Mouse (Mus musculus): ENCODE results near the gene Ppp1r16b. TPM values are rescaled to one million over a fixed set of nuclear protein-coding genes. Genes with fewer than 3 reads are reported as not detected.

Gene Ppp1r16b
- total RNA-seq, 1 experiment from 2014 or later, result 19.0 TPM

DNA sequence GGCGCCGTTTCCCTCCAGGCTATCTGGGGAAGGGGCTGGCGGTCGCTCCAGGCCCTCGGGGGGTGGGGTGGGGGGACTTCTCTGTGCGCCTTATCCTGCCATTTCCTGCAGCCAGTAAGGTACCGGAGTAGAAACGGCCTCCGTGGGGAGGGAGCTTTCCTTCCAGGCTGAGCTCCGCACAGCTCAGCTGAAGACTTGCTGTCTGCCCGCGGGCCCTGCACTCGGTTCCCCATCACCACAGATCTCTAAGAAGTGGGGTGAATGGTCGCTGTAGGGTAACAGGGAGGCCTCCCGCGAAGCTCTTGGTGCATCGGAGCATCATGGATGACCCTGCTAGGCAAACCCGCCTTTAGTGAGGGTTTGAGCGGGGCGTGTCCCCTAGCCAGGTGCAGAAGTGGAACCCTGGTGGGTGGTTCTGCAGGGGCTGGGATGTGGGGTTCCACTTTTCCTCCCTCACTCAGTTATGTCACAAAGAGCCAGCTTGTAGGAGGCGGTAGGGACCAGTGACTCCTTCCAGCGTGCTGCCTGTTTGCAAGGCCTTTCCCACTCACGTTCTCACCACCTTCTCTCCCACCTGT, 3.3 kb downstream of the Ppp1r16b start:
- no peak for DNase-seq

DNA sequence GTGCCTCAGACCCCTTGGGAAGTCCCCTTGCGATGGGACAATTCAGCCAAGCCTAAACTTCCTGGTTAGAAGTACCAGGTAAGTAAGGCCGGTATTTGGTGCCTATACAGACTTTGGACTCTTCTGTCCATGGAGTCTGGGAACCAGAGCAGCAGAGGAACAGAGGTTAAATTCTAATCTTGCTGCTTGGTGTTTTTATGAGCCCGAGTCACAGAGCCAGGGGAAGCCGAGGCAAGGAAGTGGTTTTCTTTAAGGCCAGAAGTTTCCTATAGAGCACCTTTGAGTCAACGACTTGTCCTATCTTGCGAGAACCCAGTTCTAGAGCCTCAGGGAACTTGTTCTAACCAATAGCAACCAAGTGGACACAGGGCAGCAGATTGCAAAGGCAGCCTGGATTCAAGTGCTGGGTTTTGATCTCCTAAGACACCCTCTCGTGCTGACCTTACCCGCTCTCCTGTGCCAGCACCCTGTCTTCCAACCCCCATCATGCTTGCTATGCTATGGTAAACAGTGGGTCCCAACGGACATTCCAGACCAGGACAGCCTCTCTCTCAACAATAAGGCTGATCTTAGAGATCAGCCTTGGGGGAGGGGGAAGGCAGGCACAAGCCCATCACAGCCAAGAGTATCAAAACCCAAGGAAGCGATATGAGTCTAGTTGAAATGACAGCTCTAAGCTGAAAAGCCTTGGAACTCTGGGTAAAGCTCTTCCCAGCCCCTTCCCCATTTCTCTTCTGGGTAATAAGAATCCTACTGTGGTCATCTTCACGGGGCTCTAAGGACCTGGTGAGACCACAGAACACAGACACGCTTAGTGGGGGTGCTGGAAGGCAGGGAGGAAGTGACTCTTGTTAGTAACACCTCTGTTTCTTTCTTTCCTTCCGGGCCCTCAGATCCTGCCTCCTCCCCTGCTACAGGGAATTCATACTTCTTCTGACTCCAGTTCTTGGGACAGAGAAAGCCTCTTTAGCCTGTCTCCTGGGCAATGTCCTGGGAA, 4.3 kb downstream of the Ppp1r16b start:
- DNase-seq, result no peak

DNA sequence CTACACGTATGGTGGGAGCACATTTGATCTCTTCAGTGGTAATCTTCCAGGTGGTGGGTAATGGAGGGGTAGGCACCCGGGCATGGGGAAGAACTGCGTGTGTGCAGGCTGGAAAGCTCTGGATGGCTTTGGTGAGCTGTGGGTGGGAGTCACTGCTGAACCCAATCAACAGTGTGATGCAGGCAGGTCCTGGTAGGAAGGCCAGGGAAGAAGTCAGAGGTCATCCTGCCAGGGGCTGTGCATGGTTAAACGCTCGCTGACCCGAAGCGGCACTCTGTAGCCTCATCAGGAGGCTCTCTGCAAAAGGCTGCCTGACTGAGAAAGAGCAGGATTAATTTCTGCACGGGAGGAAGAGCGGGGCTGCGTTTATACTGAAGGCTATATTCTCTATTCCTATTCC, 5.4 kb downstream of the Ppp1r16b start:
- no peak for DNase-seq

DNA sequence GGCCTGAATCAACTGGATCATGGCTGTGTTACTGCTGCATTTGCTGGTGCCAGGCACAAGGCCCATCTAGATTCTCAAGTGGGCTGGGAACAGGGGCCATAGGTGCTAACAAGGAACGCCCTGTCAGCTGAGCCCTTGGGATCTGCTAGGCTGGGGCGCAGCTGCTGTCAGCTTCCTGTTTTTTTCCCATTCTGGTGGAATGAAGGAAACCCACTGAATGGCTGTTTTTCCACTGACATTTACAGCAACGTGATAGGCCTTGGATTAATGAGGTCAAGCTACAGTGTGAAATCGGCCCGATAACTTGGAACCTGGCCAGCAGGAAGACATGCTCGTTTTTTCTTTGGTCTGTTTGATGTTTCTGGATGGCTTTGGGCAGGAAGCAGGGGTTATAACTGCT, 7.6 kb downstream of the Ppp1r16b start:
- DNase-seq, result peak; percentile 53

DNA sequence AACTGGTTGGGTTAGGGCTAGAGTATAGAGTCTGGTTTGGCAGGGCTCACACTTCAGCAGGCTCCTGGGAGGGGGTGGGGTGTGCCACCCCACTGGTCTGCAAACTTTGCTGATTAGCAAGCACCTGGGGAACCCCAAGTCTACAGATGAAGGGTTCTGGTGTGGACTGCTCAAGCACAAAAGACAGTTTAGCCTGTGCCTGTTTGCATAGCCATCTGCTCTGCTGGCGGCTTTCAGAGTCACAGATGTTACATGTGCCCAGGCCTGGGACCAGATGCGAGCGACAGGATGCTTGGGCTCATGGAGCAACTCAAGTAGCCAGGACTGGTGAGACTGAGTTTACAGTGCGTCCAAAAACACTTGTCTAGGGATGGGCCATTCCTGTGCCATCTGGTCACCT, 8.3 kb downstream of the Ppp1r16b start:
- DNase-seq, result peak; percentile 14

DNA sequence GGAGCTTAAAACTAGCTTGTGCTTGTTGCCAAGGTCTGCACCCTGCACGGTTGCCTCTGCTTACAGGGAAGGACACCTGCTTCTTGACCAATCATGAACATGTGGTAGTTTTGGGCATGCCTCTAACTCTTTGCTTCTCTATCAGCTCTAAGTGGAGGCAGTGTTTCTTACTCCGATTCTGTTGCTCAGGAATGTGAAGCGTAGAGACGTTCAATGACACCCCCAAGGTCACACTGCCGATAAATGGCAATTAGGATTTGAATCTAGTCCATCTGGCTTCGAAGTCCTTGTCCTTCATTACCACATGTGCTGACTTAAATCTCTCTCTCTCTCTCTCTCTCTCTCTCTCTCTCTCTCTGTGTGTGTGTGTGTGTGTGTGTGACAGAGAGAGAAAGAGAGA, 8.9 kb downstream of the Ppp1r16b start:
- DNase-seq, result no peak

DNA sequence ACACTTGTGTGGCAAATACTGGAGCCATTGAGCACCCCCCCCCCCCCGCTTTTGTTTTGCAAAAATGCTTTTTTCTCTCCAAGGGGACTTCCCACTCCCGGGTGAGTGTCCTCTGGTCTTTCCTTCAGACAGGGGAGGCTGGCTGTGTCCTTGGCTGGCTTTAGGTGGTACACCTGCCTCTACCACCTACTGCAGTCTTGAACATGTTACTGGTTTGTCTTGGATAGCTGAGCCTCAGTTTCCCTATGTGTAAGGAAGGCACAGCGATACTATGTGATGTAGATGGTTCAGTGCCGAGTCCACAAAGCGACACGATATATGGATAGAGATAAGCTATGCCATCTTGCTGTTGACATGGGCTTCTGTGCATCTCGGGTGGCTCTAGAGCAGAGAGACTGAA, 9.6 kb downstream of the Ppp1r16b start:
- no peak for DNase-seq

DNA sequence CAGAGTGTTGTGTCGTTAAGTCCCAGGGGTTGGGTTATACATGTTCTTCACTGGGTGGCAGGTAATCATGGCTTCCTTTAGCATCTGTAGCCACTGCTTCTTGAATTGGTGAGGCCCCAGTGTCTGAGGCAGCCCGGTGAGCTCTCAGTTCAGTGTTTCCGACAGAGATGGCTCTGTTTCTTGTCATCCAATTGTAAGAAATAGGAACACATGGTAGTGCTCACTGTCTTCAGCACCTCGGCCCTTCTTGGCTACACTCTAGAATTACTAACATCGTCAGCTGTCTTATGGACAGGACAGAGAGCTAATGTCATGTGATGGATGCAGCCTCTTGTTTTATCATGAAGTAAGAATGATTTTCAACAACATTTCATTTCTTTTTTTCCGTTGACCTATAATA, 10.0 kb downstream of the Ppp1r16b start:
- DNase-seq, result no peak

DNA sequence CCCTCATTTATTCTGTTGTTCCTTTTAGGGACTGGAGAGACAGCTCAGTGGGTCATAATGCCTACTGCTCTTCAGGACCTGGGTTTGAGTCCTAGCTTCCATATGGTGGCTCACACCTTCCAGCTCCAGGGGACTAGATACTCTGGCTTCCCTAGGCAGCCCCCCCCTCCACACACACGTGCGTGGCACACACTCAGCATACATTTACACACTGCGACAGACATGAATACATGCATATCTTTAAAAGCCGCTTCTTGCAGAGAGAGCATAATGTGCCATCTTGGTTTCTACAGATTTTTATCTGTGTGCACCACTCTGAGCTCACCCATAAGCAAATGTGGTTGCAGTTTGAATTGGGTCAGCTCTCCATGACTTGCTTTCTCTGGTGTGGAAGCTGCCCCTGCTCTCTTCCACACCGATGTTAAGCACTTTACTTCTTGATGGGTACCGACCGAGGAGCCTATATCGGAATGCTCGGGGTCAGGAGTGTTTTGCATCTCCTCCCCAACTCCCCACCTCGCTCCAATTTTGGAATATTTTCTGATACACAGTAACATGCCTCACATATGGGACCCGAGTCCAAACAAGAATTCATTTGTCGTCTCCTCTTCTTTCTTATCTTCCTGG, 10.8 kb downstream of the Ppp1r16b start:
- no peak for DNase-seq

DNA sequence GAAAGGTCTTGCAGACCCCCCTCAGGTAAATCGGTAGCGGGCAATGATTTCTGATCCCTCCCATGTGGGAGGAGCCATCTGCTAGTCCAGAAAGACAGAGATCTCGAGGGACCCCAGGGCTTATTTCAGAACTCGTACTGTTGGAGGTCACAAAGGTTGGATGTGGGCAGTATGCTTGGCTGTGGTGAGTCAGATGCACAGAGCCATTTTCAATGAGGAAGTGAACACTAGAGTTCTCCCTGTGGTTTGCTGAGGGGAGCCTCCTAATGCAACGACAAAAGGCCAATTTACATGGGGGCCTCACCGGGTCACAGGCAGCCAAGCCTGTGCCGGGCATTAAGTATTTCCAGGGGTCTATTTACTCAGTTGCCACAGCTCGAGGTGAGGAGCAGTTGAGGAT, 12.7 kb downstream of the Ppp1r16b start:
- no peak for DNase-seq

DNA sequence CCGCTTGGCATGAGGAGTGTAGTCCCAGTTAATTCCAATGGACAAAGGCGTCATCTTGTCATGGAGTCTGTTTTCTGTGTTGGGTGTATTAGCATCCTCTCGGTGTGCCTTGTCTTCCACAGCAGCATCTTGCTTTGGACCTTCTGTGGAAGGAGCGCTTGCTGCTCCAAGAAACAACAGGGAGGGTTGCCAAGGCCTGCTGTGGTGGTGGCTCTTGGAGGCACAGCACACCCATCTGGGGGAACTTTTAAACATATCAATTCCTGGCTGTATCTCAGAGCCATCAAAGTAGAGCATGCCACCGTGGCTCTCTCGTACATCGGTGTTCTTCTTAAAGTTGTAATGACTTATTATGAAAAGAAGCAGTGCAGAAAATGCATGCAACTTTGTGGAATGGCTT, 13.9 kb downstream of the Ppp1r16b start:
- DNase-seq, result no peak

DNA sequence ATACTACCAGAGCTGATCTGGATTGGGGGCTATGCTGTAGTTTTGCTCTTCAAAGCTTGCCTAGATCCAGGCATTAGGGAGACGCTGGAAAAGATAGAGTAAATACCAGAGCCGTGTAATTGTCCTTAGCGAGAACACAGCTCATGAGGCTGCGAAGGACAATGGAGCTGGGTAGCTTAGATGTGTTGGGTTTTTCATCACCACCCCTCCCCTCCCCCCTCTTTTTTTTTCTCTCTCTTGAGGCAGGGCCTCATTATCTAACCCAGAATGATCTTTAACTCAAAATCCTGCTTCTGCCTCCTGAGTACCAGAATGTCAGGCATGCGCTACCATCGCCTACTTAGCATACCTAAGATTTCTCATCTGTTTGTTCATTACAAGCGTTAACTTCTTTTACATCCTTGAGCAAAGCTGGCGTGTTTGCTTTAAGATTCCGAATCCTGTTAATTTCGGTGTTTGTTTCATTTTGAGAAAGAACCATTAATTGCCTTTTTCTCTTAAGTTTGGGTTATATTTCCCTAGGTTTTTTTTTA, 15.2 kb downstream of the Ppp1r16b start:
- DNase-seq, result no peak

DNA sequence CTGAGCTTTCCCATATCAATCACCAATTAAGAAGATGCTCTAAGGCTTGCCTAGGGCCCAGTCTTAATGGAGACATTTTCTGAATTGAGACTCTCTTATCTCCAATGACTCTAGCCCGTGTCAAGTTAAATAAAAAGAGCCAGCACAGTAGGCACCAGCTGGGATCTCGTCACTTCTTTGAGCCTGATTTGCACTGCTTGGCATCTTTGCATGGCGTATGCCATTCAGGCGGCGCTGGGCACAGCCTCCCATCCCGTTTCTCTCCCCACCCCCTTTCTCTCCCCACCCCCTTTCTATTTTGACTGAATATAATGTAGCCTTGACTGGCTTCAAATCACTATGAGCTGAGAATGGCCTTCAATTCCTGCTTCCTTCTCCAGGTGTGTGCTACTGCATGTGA, 16.5 kb downstream of the Ppp1r16b start:
- DNase-seq, result no peak

DNA sequence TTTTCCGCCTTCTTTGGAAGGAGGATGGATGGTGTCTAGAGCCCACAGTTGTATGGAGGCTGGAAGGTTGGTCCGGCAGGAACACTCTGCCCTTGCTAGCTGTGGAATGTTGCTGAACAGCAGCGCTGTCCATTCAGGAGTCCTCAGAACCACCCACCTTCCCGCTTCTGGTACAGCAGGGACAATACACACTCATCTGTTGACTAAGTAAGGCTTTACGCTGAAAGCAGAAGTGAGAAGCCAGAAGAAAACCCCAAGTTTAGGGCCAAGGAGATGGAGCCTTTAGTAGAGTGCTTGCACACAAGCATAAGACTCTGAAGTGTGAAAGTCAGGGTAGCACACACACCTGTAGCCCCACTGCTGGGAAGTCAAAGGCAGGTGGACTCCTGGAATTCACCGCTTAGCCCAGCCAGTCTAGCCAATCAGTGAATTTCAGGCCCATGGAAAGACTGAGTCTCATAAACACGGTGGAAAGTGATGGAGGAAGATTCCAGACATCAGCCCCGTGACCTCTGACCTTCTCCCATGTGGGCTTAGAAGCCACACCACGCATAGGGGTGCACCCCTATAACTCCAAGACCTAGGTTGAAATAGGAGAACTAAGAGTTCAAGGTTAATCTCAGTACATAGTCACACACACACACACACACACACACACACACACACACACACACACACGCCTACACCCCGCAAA, 17.3 kb downstream of the Ppp1r16b start:
- no peak for DNase-seq

DNA sequence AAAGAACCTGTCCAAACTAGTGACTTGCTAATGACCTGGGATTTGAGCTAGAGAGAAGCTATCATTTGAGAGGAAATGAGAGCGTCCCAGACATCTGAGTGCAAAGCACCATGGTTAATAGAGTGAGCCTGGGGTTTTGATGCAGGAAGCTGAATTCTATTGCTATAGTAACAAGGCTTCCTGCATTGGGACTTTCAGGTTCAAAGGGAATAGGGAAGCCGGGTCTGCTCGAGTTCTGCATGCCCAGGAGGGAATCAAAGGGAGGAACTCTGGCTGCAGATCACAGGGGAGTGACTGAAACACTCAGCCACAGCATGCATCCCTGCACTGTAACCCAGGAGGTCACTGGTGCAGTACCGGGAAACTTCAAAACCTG, 17.8 kb downstream of the Ppp1r16b start:
- no peak for DNase-seq

DNA sequence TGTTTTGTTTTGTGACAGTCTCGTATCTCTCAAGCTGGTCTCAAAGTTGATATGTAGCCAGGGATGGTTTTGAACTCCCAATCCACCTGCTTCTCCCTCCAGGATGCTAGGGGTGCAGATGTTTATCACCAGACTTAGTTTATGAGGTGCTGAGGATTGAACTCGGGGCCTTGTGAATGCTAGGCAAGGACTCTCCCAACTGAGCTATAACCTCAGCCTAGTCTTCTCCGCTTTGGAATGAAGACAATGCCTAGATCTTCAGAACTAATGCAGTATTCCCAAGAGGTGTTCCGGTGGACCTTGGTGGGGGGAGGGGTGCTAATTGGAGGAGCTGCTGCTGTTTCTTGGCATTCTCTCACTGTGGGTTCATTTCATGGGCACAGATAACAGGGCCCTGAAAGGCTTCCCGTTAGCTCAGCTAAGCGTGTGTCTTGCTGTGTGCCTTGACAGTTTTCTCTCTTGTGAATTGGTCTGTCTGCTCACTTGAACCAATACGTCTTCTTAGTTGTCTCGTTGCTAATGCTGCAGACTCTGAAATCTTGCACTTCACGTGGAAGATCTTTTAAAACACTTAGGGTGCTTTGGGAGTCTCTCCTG, 19.1 kb downstream of the Ppp1r16b start:
- DNase-seq, result no peak

DNA sequence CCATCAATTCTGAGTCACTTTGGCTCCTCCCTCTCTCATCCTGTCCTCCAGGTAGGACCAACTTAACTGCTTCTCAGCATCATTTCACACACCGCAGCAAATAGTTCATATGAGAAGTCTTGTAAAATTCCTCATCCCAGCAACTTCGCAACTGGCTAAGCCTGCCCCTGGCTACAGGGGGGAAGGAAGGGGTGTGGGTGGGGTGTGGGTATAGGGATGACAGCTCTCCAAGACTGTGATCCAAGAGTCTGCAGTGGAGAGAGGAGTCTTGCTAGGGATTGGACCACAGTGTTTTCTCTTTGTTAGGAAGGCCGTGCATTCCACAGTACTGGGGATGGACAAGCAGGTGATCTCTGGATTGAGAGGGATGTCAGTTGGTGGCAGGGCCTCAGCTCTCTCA, 19.7 kb downstream of the Ppp1r16b start:
- DNase-seq, result no peak

DNA sequence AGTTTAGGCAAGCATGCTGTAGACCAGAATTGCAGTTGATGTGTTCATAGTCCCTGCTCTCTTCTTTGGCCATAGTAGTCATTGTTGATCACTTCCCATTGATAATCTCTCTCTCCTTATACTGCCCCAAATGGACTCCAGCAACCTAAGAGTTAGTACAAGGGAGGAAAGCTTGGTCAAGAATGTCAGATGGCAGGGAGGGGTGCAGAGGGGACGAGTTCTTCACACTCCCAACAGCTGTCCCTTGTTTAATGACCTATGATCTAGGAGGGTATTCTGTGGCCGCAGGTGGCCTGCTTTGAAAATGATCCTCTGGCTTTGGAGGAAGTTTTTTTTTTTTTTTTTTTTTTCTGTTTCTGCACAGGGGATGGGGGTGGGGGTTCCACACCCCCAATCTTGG, 21.2 kb downstream of the Ppp1r16b start:
- DNase-seq, result no peak

DNA sequence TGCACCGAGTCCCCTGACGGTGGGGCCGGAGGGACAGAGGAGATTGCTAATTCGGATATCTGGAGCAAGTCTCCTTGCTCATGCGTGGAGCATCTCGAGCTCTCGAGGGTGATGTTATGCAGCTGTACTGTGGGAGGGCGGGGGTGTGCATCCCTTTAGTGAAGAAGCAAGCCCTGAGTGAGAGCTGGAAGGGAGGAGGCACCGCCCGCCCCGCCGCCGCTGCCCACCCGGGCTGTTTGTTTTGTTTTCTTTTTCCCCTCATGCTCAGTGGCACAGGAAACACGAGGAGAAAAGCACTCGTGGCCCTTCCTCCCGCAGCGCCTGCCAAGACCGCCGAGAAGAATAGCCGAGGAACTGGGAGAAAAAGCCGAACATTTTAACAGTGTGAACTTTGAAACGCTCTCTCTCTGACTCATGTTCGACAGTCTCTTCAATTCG, 22.6 kb downstream of the Ppp1r16b start:
- peak; percentile 57 for DNase-seq

DNA sequence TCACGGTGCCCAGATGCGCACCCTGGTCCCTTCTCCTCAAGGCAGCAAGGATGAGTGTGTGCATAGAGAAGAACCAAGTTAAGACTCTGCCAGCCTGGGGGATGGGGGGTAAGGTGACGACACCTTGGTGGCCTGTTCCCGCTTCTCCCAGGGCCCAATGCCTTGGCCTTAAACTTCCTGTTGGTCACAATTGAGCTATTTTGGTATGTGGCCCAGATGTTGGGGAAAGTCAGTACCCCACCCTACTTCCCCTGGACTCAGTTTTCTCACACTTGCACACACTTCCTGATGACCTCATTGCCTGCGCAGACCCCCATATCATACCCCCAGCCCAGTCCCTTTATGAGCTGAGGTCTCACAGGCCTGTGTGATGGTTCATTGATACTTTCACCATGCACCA, 23.9 kb downstream of the Ppp1r16b start:
- no peak for DNase-seq

DNA sequence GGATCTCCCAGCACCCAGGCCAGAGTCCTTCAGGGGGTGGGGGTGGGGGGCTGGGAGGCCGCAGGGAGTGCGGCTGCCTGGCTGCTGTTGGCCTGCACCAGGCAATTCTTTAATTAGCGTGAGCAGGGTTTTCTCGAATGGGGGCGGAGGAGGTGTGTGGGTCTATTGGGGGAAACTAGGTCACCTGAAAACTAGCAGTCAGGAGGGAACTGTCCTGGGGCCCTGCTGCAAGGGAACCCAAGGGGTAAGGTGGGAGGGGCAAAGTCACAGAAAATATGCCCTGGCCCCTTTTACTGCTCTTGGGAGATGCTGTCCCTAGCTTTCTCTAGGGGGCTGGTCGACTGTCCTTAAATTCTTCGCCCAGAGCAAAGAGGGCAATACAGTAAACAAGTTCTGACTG, 24.4 kb downstream of the Ppp1r16b start:
- DNase-seq, result no peak

DNA sequence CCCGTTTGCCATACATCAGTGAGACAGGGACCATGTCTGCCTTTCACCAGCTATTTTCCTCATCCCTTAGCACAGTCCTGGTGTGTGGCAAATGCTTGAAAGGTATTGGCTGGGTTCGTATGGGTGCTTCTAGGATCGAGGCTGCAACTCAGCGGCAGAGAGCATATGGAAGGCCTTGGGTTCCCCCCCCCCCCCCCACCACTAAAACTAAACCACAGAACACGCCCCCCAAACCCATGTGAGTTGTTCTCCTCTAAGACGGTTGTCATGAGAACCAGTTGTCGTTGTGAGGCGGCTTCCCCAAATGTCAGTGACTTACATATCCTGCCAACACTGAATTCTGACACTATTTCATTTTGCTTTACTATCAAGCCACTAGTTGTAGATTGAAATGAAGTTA, 24.9 kb downstream of the Ppp1r16b start:
- no peak for DNase-seq
